Mouse (Mus musculus) CH12.LX (cell line): ENCODE data around the gene Ece1.

Source experiments
- BHLHE40 ChIP-seq: IDR thresholded peaks from 2 replicates; pipeline ENCODE4 v1.6.1; 2011; ENCODE audit warnings: mild to moderate bottlenecking, low read depth, low read length, improper control_type of control experiment
- CHD2 ChIP-seq: IDR thresholded peaks from 2 replicates; pipeline ENCODE4 v1.6.1; 2011; ENCODE audit warnings: low read length, improper control_type of control experiment
- CTCF ChIP-seq, 2 experiments: IDR thresholded peaks in 1 of 2; conservative IDR thresholded peaks in 1 of 2; 2 replicates each; pipeline ENCODE4 v1.5.1; 2011 to 2012; ENCODE audit warnings: low read depth in 2 of 2, low read length in 2 of 2, improper control_type of control experiment in 1 of 2, inconsistent platforms in 1 of 2, mild to moderate bottlenecking in 1 of 2, moderate library complexity in 1 of 2
- EP300 ChIP-seq: IDR thresholded peaks from 2 replicates; pipeline ENCODE4 v1.6.1; 2011; ENCODE audit warnings: low read length, improper control_type of control experiment
- MEF2A ChIP-seq: IDR thresholded peaks from 2 replicates; pipeline ENCODE4 v1.6.1; 2014; ENCODE audit warnings: low read depth, mild to moderate bottlenecking, inconsistent platforms, low read length, improper control_type of control experiment, borderline replicate concordance
- NELFE ChIP-seq: IDR thresholded peaks from 2 replicates; pipeline ENCODE4 v1.6.1; 2011; ENCODE audit warnings: low read depth, low read length, improper control_type of control experiment
- POLR2A ChIP-seq: IDR thresholded peaks from 2 replicates; pipeline ENCODE4 v1.6.1; 2011; ENCODE audit warnings: low read depth, mild to moderate bottlenecking, improper control_type of control experiment, low read length
- POLR2AphosphoS2 ChIP-seq: IDR thresholded peaks from 2 replicates; pipeline ENCODE4 v1.6.1; 2011; ENCODE audit warnings: low read depth, low read length, improper control_type of control experiment
- SMC3 ChIP-seq: IDR thresholded peaks from 2 replicates; pipeline ENCODE4 v1.6.1; 2011; ENCODE audit warnings: low read depth, low read length, improper control_type of control experiment
- USF1 ChIP-seq: IDR thresholded peaks from 2 replicates; pipeline ENCODE4 v1.6.1; 2014; ENCODE audit warnings: low read depth, mild to moderate bottlenecking, inconsistent platforms, low read length, improper control_type of control experiment
- ZKSCAN1 ChIP-seq: IDR thresholded peaks from 2 replicates; pipeline ENCODE4 v1.6.1; 2012; ENCODE audit warnings: low read depth, inconsistent platforms, low read length, improper control_type of control experiment, borderline replicate concordance

- TF ChIP-seq USF1: no peak
- TF ChIP-seq BHLHE40: no peak
- TF ChIP-seq POLR2A: no peak
- TF ChIP-seq SMC3: peak; percentile 66
- TF ChIP-seq NELFE: no peak
- TF ChIP-seq POLR2AphosphoS2: no peak
- peak in 1 of 2 experiments; percentile 65; a peak in 2 of 4 replicates for TF ChIP-seq CTCF (conservative IDR thresholded peaks at IDR 0.05 in 1 of 2, IDR thresholded peaks at IDR 0.05 in 1 of 2; ENCODE audit: low read depth in 2 of 2, low read length in 2 of 2)
- no peak for TF ChIP-seq CHD2
- TF ChIP-seq MEF2A: no peak
- no peak for TF ChIP-seq EP300
- no peak for TF ChIP-seq ZKSCAN1
Observed at GRCm38 (mm10) chr4:137890596-137890995, 28.6 kb downstream of the Ece1 start.
